Mouse (Mus musculus) kidney, embryonic 16.5 days (tissue): ENCODE results near the gene Fmnl2. TPM values are rescaled to one million over a fixed set of nuclear protein-coding genes. Genes with fewer than 3 reads are reported as not detected.

Source experiments
- ATAC-seq: fragments of 200-750 bp; cut with Nextera tagmentation; 2 replicates; pipeline ENCODE4 v1.8.0; 2017; ENCODE audit warnings: moderate TSS enrichment; ENCODE audit not compliant: low FRiP score, low TSS enrichment
- H3K27ac ChIP-seq: fragments of 300-500 bp; sonication (generic); 2 replicates; pipeline ENCODE4 v1.5.1; 2014; ENCODE audit warnings: low read length
- H3K27me3 ChIP-seq: fragments of 300-500 bp; sonication (generic); 2 replicates; pipeline ENCODE4 v1.6.1; 2014; ENCODE audit warnings: low read length, control low read depth, mixed read lengths; ENCODE audit not compliant: insufficient read depth
- H3K36me3 ChIP-seq: fragments of 300-500 bp; sonication (generic); 2 replicates; pipeline ENCODE4 v1.6.1; 2014; ENCODE audit warnings: low read length, control low read depth, mixed read lengths; ENCODE audit not compliant: insufficient read depth
- H3K4me1 ChIP-seq: fragments of 300-500 bp; sonication (generic); 2 replicates; pipeline ENCODE4 v1.6.1; 2014; ENCODE audit warnings: low read length, control low read depth, mixed read lengths; ENCODE audit not compliant: insufficient read depth
- H3K4me2 ChIP-seq: fragments of 300-500 bp; sonication (generic); replicated peaks from 2 replicates; pipeline ENCODE4 v1.6.1; 2014; ENCODE audit warnings: low read depth, low read length
- H3K4me3 ChIP-seq: fragments of 300-500 bp; sonication (generic); 2 replicates; pipeline ENCODE4 v1.5.1; 2014; ENCODE audit warnings: mild to moderate bottlenecking, low read length
- H3K9ac ChIP-seq: fragments of 300-500 bp; sonication (generic); replicated peaks from 2 replicates; pipeline ENCODE4 v1.6.1; 2014; ENCODE audit warnings: low read length
- H3K9me3 ChIP-seq: fragments of 300-500 bp; sonication (generic); 2 replicates; pipeline ENCODE4 v1.6.1; 2016; ENCODE audit warnings: low read length, control low read depth
- WGBS: fragments of 180-500 bp; shearing (Covaris S2); extraction: QIAGEN DNeasy Blood & Tissue Kit; methylation state at CpG from one replicate; pipeline ENCODE4 v1.1.7; 2014; 5-methylcytosine and 5-hydroxymethylcytosine counted together
- polyA plus RNA-seq: library from polyadenylated mRNA; unstranded; fragments of >200 nt; fragmentation: Nextera tagmentation; extraction: Ambion mirVana; gene quantifications from 2 replicates; pipeline ENCODE4 v1.2.1, GENCODE M21; 2015

Gene Fmnl2
- polyA plus RNA-seq, 1 experiment from 2014 or later = 5.7 TPM

DNA sequence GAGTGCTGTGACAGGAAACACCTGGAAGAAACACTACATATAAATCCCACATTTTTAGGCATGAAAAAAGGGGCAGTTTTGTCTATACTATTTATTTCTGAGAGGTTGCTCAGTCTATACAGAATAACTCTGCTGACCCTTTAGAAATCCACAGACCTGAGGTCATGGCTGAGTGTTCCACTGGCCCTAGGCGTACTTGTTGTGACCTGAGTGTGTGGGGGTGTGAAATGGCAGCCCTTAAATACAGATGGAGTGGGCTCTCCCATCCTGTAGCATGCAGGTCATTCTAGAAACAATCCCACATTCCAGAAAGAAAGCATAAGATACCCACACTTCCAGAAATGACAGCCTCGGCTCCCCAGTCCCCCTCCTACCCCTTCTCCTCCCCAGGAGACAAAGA, 180.6 kb downstream of the Fmnl2 start:
- Histone ChIP-seq H3K4me3 (no peak overlapping the region), H3K9me3 (no peaks in the 10 kb centered on the region), H3K4me2 (no peak overlapping the region), H3K4me1 (peaks cover 10% of the 10 kb centered on the region), H3K36me3 (peaks cover 6% of the 10 kb centered on the region), H3K27ac (no peak overlapping the region), H3K27me3 (no peaks in the 10 kb centered on the region), H3K9ac (no peak overlapping the region)
- 34% methylated on average over 2 of the region's 2 CpGs for WGBS
- ATAC-seq = no peak; the same call in 1 of the 2 replicates

- Histone ChIP-seq H3K9me3 (no peaks in the 10 kb centered on the region), H3K4me2 (no peak overlapping the region), H3K36me3 (peaks cover 6% of the 10 kb centered on the region), H3K27me3 (no peaks in the 10 kb centered on the region), H3K9ac (no peak overlapping the region), H3K4me3 (no peak overlapping the region), H3K27ac (no peak overlapping the region), H3K4me1 (peaks cover 10% of the 10 kb centered on the region)
- 42% methylated on average over 9 of the region's 9 CpGs for WGBS
- ATAC-seq = no peak
These were observed 181.1 kb downstream of the Fmnl2 start for GRCm38 (mm10) chr2:53038737-53039136.

- Histone ChIP-seq H3K36me3 (peaks cover 6% of the 10 kb centered on the region), H3K27me3 (no peaks in the 10 kb centered on the region), H3K27ac (no peak overlapping the region), H3K4me2 (no peak overlapping the region), H3K4me3 (no peak overlapping the region), H3K4me1 (no peaks in the 10 kb centered on the region), H3K9me3 (no peaks in the 10 kb centered on the region), H3K9ac (no peak overlapping the region)
- 71% methylated on average over 6 of the region's 6 CpGs for WGBS
- no peak for ATAC-seq
These were observed 189.4 kb downstream of the Fmnl2 start for GRCm38 (mm10) chr2:53047031-53047430.

DNA sequence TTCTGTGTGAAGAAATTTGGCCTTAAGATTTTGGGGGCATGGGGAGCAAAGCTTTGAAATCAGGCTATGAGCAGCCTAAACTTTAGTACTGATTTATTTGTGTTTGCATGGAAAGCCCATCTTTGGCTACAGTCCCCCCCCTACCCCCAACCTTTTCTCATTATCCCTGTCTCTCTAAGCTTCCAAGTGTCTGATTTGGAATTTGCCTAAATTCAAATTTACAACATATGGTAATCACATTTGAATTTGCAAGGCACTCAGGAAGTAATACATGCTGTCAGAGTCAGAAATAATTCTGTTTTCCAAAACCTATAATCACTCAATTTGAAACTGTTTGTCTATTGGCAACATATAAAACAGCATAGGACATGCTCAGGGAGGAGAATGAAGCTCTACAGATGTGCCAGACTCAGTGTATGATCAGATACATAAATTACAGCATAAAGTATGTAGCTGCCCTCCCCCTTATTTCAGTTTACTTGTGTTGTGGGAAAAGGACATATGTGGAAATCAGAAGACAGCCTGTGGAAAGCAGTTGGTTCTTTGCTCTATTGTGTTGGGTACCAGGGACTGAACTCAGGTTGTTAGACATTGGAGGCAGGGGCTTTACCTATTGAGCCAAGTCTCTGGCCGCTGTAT, 190.2 kb downstream of the Fmnl2 start:
- no peak overlapping the region for H3K9ac ChIP-seq
- ATAC-seq = no peak
- no peak overlapping the region for H3K27ac ChIP-seq
- no peaks in the 10 kb centered on the region for H3K9me3 ChIP-seq
- no peak overlapping the region for H3K4me2 ChIP-seq
- H3K4me1 ChIP-seq = no peaks in the 10 kb centered on the region
- no peaks in the 10 kb centered on the region; the same call in 1 of the 2 replicates for H3K36me3 ChIP-seq
- H3K27me3 ChIP-seq = no peaks in the 10 kb centered on the region
- 100% methylated on average over 1 of the region's 1 CpGs for WGBS
- no peak overlapping the region for H3K4me3 ChIP-seq

- no peak for ATAC-seq
- WGBS = 96% methylated on average over 6 of the region's 6 CpGs
These were observed 192.7 kb downstream of the Fmnl2 start for GRCm38 (mm10) chr2:53050376-53050775.

DNA sequence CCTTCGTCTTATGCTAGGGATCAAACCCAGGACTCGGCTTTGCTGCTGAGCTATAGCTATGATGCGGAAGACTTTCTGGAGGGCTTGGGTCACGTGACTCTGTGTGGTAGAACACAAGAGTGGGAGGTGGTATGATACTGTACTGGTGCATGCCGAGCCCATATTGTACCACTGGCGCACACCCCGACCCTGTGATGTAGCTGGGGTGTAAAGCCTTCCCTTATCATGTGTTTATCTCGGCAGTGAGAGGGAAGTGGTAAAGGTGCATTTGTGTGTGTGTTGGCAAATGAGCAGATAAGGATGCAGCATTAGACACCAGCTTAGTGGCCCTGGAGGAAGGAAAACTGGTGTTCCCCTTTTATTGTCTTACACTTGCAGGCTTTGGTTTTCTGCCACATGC, 193.8 kb downstream of the Fmnl2 start:
- no peak overlapping the region for H3K4me2 ChIP-seq
- H3K4me1 ChIP-seq = no peaks in the 10 kb centered on the region
- H3K9ac ChIP-seq = no peak overlapping the region
- ATAC-seq = no peak
- peaks cover 7% of the 10 kb centered on the region for H3K36me3 ChIP-seq
- WGBS = 83% methylated on average over 8 of the region's 8 CpGs
- no peaks in the 10 kb centered on the region for H3K27me3 ChIP-seq
- no peak overlapping the region for H3K4me3 ChIP-seq
- no peak overlapping the region for H3K27ac ChIP-seq
- no peaks in the 10 kb centered on the region for H3K9me3 ChIP-seq

More at GRCm38 (mm10) chr2:53050376-53050775, 192.7 kb downstream of the Fmnl2 start:
- Histone ChIP-seq H3K4me3 (no peak overlapping the region), H3K27ac (no peak overlapping the region), H3K9me3 (no peaks in the 10 kb centered on the region), H3K27me3 (no peaks in the 10 kb centered on the region), H3K4me2 (no peak overlapping the region), H3K36me3 (peaks cover 7% of the 10 kb centered on the region), H3K9ac (no peak overlapping the region), H3K4me1 (no peaks in the 10 kb centered on the region)

- Histone ChIP-seq H3K9me3 (no peaks in the 10 kb centered on the region), H3K36me3 (peaks cover 7% of the 10 kb centered on the region), H3K27me3 (no peaks in the 10 kb centered on the region), H3K9ac (no peak overlapping the region), H3K27ac (0 out of 2 replicates have a peak overlapping the region, but pooled peaks have one; percentile 30), H3K4me1 (peaks cover 2% of the 10 kb centered on the region; the same call in 1 of the 2 replicates), H3K4me2 (no peak overlapping the region), H3K4me3 (no peak overlapping the region)
- WGBS = 62% methylated on average over 7 of the region's 7 CpGs
- no peak for ATAC-seq
These were observed 196.1 kb downstream of the Fmnl2 start for GRCm38 (mm10) chr2:53053714-53054113.

DNA sequence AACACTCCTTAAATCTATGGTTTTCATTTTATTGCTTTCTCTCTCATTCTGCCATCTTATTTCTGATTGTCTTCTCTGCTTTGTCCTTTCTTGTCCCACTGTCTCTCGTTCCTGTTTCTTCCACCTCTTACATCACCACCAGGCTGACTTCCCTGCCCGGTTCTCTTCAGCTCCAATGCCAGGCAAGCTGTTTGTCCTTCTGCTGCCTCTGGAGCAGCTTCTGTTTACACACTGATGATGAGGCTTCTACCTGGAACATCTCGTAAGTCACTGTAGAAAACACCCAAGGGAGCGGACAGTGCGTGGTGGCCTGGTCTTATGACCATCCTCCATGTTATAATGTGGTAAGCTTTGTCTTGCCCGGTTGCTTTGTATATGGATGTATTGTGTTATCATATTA, 198.9 kb downstream of the Fmnl2 start:
- Histone ChIP-seq H3K27me3 (no peaks in the 10 kb centered on the region), H3K4me2 (no peak overlapping the region), H3K4me1 (peaks cover 4% of the 10 kb centered on the region; the same call in 1 of the 2 replicates), H3K27ac (no peak overlapping the region), H3K9me3 (no peaks in the 10 kb centered on the region), H3K36me3 (peaks cover 7% of the 10 kb centered on the region), H3K4me3 (no peak overlapping the region), H3K9ac (no peak overlapping the region)
- no peak for ATAC-seq
- WGBS = 92% methylated on average over 6 of the region's 6 CpGs

GRCm38 (mm10) chr2:53057291-53057690, 199.6 kb downstream of the Fmnl2 start:
- 78% methylated on average over 2 of the region's 2 CpGs for WGBS
- no peak overlapping the region for H3K27ac ChIP-seq
- no peak for ATAC-seq
- H3K9ac ChIP-seq = no peak overlapping the region
- peaks cover 4% of the 10 kb centered on the region; the same call in 1 of the 2 replicates for H3K4me1 ChIP-seq
- no peaks in the 10 kb centered on the region for H3K27me3 ChIP-seq
- no peak overlapping the region for H3K4me3 ChIP-seq
- peaks cover 7% of the 10 kb centered on the region for H3K36me3 ChIP-seq
- H3K9me3 ChIP-seq = no peaks in the 10 kb centered on the region
- H3K4me2 ChIP-seq = no peak overlapping the region

- Histone ChIP-seq H3K4me2 (no peak overlapping the region), H3K27ac (no peak overlapping the region), H3K9me3 (no peaks in the 10 kb centered on the region), H3K4me1 (peaks cover 4% of the 10 kb centered on the region; the same call in 1 of the 2 replicates), H3K36me3 (no peaks in the 10 kb centered on the region), H3K27me3 (no peaks in the 10 kb centered on the region), H3K9ac (no peak overlapping the region), H3K4me3 (no peak overlapping the region)
- no peak for ATAC-seq
- 73% methylated on average over 9 of the region's 9 CpGs for WGBS
These were observed 203.8 kb downstream of the Fmnl2 start for GRCm38 (mm10) chr2:53061363-53062000.
